ENCODE assay signal across 26 mouse cellular contexts in the genomic region with DNA sequence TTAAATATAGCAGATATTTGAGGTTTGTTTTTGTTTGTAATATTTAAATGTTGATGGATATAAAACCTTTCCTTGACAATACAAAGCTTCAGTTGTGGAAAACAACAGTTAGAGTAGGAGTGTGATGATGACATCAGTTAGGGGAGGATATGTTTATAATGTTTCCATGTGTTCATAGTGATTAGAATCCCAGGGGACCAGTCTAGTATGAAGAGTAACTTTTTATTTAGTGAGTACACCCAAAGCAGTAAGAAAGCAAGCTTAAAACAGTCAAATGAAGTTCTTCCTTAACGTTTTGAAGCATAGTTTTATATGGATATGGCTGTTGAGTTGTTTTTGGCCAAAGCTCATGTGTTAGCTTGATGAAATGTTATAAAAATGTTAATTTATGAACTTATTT. TPM values are rescaled to one million over a fixed set of nuclear protein-coding genes. Genes with fewer than 3 reads are reported as not detected.
DNase-seq lines count a peak whose midpoint lies in the region; ATAC-seq and TF ChIP-seq lines count a peak whose summit lies in the region.
"Had no signal": no experiment of that assay in that cellular context is flagged by ENCODE, and none has a peak within 500 bp of the region (broad histone marks: within the 10 kb centered on the region; RNA-seq: fewer than 3 reads in every experiment).

No protein-coding gene starts in this region.

- no peak overlapping the region for H3K4me3 ChIP-seq in heart, adult 2 months
- H3K4me3 ChIP-seq in heart, postnatal 0 days (ENCODE audit: low read depth, low read length) = no peak overlapping the region
- no peak overlapping the region for H3K4me3 ChIP-seq in embryonic facial prominence, embryonic 10.5 days
- H3K4me3 ChIP-seq: embryonic facial prominence, embryonic 12.5 days; forebrain, embryonic 13.5 days; forebrain, embryonic 15.5 days had no signal

- no peak overlapping the region for H3K9ac ChIP-seq in heart, adult 2 months (ENCODE audit: low read depth, low read length)
- no peak overlapping the region for H3K9ac ChIP-seq in heart, postnatal 0 days (replicated peaks; ENCODE audit: low read depth, low read length)
- H3K9ac ChIP-seq: embryonic facial prominence, embryonic 12.5 days; forebrain, embryonic 13.5 days; forebrain, embryonic 15.5 days; forebrain, postnatal 0 days had no signal

- no peak for TF ChIP-seq CTCF in heart, adult 2 months (IDR thresholded peaks at IDR 0.05)
- TF ChIP-seq CTCF in heart, postnatal 0 days (IDR thresholded peaks at IDR 0.05; ENCODE audit: low read depth) = no peak

- peaks cover 8% of the 10 kb centered on the region for H3K36me3 ChIP-seq in heart, adult 2 months (ENCODE audit: control insufficient read depth, insufficient read depth, low read length)
- H3K36me3 ChIP-seq in heart, postnatal 0 days (replicated peaks; ENCODE audit: control insufficient read depth, insufficient read depth, low read length) = no peaks in the 10 kb centered on the region
- peaks cover 27% of the 10 kb centered on the region for H3K36me3 ChIP-seq in embryonic facial prominence, embryonic 10.5 days (replicated peaks)
- H3K36me3 ChIP-seq: embryonic facial prominence, embryonic 12.5 days; forebrain, embryonic 15.5 days had no signal

- H3K9me3 ChIP-seq in heart, postnatal 0 days (replicated peaks; ENCODE audit: control insufficient read depth, low read length) = no peaks in the 10 kb centered on the region
- no peaks in the 10 kb centered on the region for H3K9me3 ChIP-seq in embryonic facial prominence, embryonic 10.5 days
- H3K9me3 ChIP-seq: embryonic facial prominence, embryonic 12.5 days; forebrain, embryonic 13.5 days; forebrain, embryonic 15.5 days; G1E had no signal

- no peak overlapping the region for H3K4me2 ChIP-seq in heart, postnatal 0 days (ENCODE audit: low read depth, low read length)
- H3K4me2 ChIP-seq: embryonic facial prominence, embryonic 12.5 days; forebrain, embryonic 13.5 days; forebrain, embryonic 15.5 days had no signal

- ATAC-seq in heart, postnatal 0 days (ENCODE audit: insufficient read depth, low read depth) = no peak
- ATAC-seq: CD4-positive, CD25-positive, alpha-beta regulatory T cell, adult 4 months; forebrain, embryonic 13.5 days; forebrain, embryonic 15.5 days; forebrain, postnatal 0 days had no signal

- peaks cover 4% of the 10 kb centered on the region for H3K4me1 ChIP-seq in heart, adult 2 months (ENCODE audit: control insufficient read depth, insufficient read depth, low read length)
- peaks cover 6% of the 10 kb centered on the region for H3K4me1 ChIP-seq in heart, postnatal 0 days (ENCODE audit: control insufficient read depth, insufficient read depth)
- no peaks in the 10 kb centered on the region for H3K4me1 ChIP-seq in embryonic facial prominence, embryonic 10.5 days
- H3K4me1 ChIP-seq: embryonic facial prominence, embryonic 12.5 days; forebrain, embryonic 13.5 days; forebrain, embryonic 15.5 days had no signal

- H3K27me3 ChIP-seq in heart, adult 2 months (ENCODE audit: control insufficient read depth, insufficient read depth, low read length) = no peaks in the 10 kb centered on the region
- no peaks in the 10 kb centered on the region for H3K27me3 ChIP-seq in heart, postnatal 0 days (ENCODE audit: control insufficient read depth, insufficient read depth, low read length)
- no peaks in the 10 kb centered on the region for H3K27me3 ChIP-seq in embryonic facial prominence, embryonic 10.5 days (replicated peaks; ENCODE audit: low read depth, poor library complexity, severe bottlenecking)
- H3K27me3 ChIP-seq: CH12.LX; embryonic facial prominence, embryonic 12.5 days; forebrain, embryonic 13.5 days; forebrain, embryonic 15.5 days had no signal

- no peak for DNase-seq in heart, adult 2 months
- no peak for DNase-seq in heart, postnatal 10 days
- DNase-seq in heart, postnatal 0 days (ENCODE audit: low spot score) = peak; percentile 33
- no peak for DNase-seq in heart, adult 18-20 months
- DNase-seq in 3T3-L1 (ENCODE audit: low read depth, low spot score) (peak; percentile 58), NIH3T3 (ENCODE audit: low read depth) (peak; percentile 66)
- no peak for DNase-seq in thymus, postnatal 10 days (ENCODE audit: low spot score in 2 of 2)
- no peak for DNase-seq in embryonic facial prominence, embryonic 10.5 days (ENCODE audit: low spot score)
- DNase-seq: adrenal gland, adult 2 months; adrenal gland, postnatal 10 days; adrenal gland, postnatal 25 days; B cell, adult 2 months; cerebellum, adult 11 months; cerebellum, adult 18-20 months; cerebellum, adult 8-10 months; cerebellum, adult 9-11 months; cerebellum, postnatal 14 days; cerebellum, postnatal 36 days; embryo, embryonic 11 days; forebrain, postnatal 0 days had no signal

- no peak for TF ChIP-seq EP300 in heart, adult 2 months (IDR thresholded peaks at IDR 0.05; ENCODE audit: insufficient read depth, low read depth, low read length)
- no peak for TF ChIP-seq EP300 in heart, postnatal 0 days (IDR thresholded peaks at IDR 0.05; ENCODE audit: low read depth)

- intact Hi-C loops in heart, adult 2 months (cut with DNase I) = no loop called here
- intact Hi-C loops in heart, postnatal 10 days (cut with DNase I) = no loop called here

- no peak for TF ChIP-seq POLR2A in heart, adult 2 months (IDR thresholded peaks at IDR 0.05; ENCODE audit: insufficient read depth, low read depth, low read length)

- H3K27ac ChIP-seq in heart, adult 2 months = peak overlapping the region; percentile 34; the same call in 1 of the 2 replicates
- no peak overlapping the region for H3K27ac ChIP-seq in heart, postnatal 0 days (ENCODE audit: low read depth)
- H3K27ac ChIP-seq in embryonic facial prominence, embryonic 10.5 days (replicated peaks) = no peak overlapping the region
- H3K27ac ChIP-seq: embryonic facial prominence, embryonic 12.5 days; forebrain, embryonic 13.5 days; forebrain, embryonic 15.5 days had no signal

- H3K79me2 ChIP-seq in heart, adult 2 months (replicated peaks; ENCODE audit: control insufficient read depth, insufficient read depth, low read length) = peaks cover 8% of the 10 kb centered on the region

- WGBS in heart, adult 2 months = 31% methylated on average over 1 of the region's 1 CpGs
- WGBS in heart, postnatal 0 days = 51% methylated on average over 1 of the region's 1 CpGs
- 80% methylated on average over 1 of the region's 1 CpGs for WGBS in embryonic facial prominence, embryonic 10.5 days

RNA-seq across cellular contexts. Expression of gene Bmpr2, which starts 17.9 kb away (rescaled TPM):
- total RNA-seq in heart, adult 2 months (2021) = 10 to 100 TPM; 40.4 to 45.4 TPM
- polyA plus RNA-seq in heart, adult 2 months (2012; rRNA removed) = 8.2 and 20.4 TPM in 2 replicates
- total RNA-seq in heart, postnatal 10 days (2021) = 10 to 100 TPM; 51.1 to 52.2 TPM
- 30.5 and 38.5 TPM in 2 replicates for total RNA-seq in heart, postnatal 0 days (2014; rRNA removed; ENCODE audit: low replicate concordance)
- polyA plus RNA-seq in heart, postnatal 0 days (2015; fragmentation: Nextera tagmentation; extraction: Ambion mirVana) = 5.3 and 6.1 TPM in 2 replicates
- 10 to 100 TPM; 39.7 to 44.5 TPM for total RNA-seq in heart, adult 18-20 months (2021)
- polyA plus RNA-seq in embryonic facial prominence, embryonic 10.5 days (2016; fragmentation: Nextera tagmentation; extraction: Ambion mirVana) = 6.4 and 7.1 TPM in 2 replicates

Comparison
In these comparisons a context has a peak if more than half of its experiments do, and no peak if none do; other contexts are left out.
1. DNase-seq: peak in heart, postnatal 0 days (single experiment), 3T3-L1 (single experiment) and NIH3T3 (single experiment); none in heart, adult 2 months (0 of 2), heart, postnatal 10 days (0 of 2), heart, adult 18-20 months (0 of 2), thymus, postnatal 10 days (0 of 2) and embryonic facial prominence, embryonic 10.5 days (single experiment).